Mouse (Mus musculus) embryonic facial prominence, embryonic 15.5 days (tissue): ENCODE measurements around the gene Ccs. TPM values are rescaled to one million over a fixed set of nuclear protein-coding genes. Genes with fewer than 3 reads are reported as not detected.
A peak's percentile ranks its signal among the peaks of the same experiment; 100 is the strongest.
"Not testable (repeated sequence)": the region's sequence is repeated elsewhere in the genome, so short reads cannot be mapped to it uniquely, and the experiment has no call there.

Source experiments
- ATAC-seq: fragments of 200-750 bp; cut with Nextera tagmentation; 2 replicates; pipeline ENCODE4 v1.8.0; 2017; ENCODE audit warnings: low read depth, moderate TSS enrichment; ENCODE audit not compliant: insufficient number of reproducible peaks, low FRiP score, low TSS enrichment
- H3K27ac ChIP-seq: fragments of 300-500 bp; sonication (generic); replicated peaks from 2 replicates; pipeline ENCODE4 v1.5.1; 2015; ENCODE audit warnings: mild to moderate bottlenecking, inconsistent platforms
- H3K27me3 ChIP-seq: fragments of 300-500 bp; sonication (generic); 2 replicates; pipeline ENCODE4 v1.6.1; 2015; ENCODE audit warnings: inconsistent platforms
- H3K36me3 ChIP-seq: fragments of 300-500 bp; sonication (generic); 2 replicates; pipeline ENCODE4 v1.6.1; 2015; ENCODE audit warnings: mild to moderate bottlenecking, inconsistent platforms
- H3K4me1 ChIP-seq: fragments of 300-500 bp; sonication (generic); 2 replicates; pipeline ENCODE4 v1.6.1; 2015; ENCODE audit warnings: inconsistent platforms
- H3K4me2 ChIP-seq: fragments of 300-500 bp; sonication (generic); replicated peaks from 2 replicates; pipeline ENCODE4 v1.6.1; 2015; ENCODE audit warnings: mild to moderate bottlenecking, inconsistent platforms
- H3K4me3 ChIP-seq: fragments of 300-500 bp; sonication (generic); replicated peaks from 2 replicates; pipeline ENCODE4 v1.5.1; 2015; ENCODE audit warnings: mild to moderate bottlenecking, inconsistent platforms
- H3K9ac ChIP-seq: fragments of 300-500 bp; sonication (generic); 2 replicates; pipeline ENCODE4 v1.6.1; 2015; ENCODE audit warnings: inconsistent platforms
- H3K9me3 ChIP-seq: fragments of 300-500 bp; sonication (generic); replicated peaks from 2 replicates; pipeline ENCODE4 v1.6.1; 2016; ENCODE audit warnings: inconsistent platforms
- WGBS: fragments of 180-500 bp; shearing (Covaris S2); methylation state at CpG from one replicate; pipeline ENCODE4 v1.1.7; 2015; 5-methylcytosine and 5-hydroxymethylcytosine counted together
- polyA plus RNA-seq: library from polyadenylated mRNA; unstranded; fragments of >200 nt; fragmentation: Nextera tagmentation; extraction: Ambion mirVana; gene quantifications from 2 replicates; pipeline ENCODE4 v1.2.1, GENCODE M21; 2015

Gene Ccs
- 69.4 and 73.8 TPM in 2 replicates for polyA plus RNA-seq

DNA sequence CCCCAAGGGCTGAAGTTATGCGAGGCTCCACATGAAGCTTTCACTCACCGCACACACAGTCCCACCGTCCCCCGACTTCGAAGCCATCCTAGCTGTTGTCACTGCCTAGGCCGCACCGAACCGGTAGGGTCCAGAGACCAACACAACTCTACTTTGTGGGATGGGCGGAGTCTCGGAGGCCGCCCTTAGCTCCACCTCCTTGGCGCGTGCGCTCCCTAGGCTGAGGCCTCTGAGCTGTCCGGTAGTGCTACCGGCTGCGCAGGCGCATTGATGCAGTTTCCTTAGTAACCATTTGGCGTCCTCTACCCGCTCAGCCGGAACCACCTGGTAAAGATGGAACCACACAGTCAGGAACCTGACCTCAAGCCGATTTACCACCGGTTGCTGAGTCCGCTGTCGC is at the start of gene Ccs, which contains the start of gene Ccdc87:
Gene Ccs (minus strand): TSS at position 184 of the 400 bp plus-strand sequence.
Gene Ccdc87 (plus strand): TSS at position 218 of the 400 bp plus-strand sequence.
- Histone ChIP-seq H3K4me3 (peak within 1 kb of the TSS; percentile 64), H3K4me1 (peaks cover 22% of the 10 kb centered on the region), H3K36me3 (0 out of 2 replicates have a peak, but pooled peaks cover 2% of the 10 kb centered on the region), H3K9ac (peak within 1 kb of the TSS; percentile 75), H3K9me3 (no peaks in the 10 kb centered on the region), H3K27me3 (peaks cover 28% of the 10 kb centered on the region), H3K27ac (0 out of 2 replicates have a peak within 1 kb of the TSS, but pooled peaks have one; percentile 25), H3K4me2 (peak within 1 kb of the TSS; percentile 98)
- WGBS, result under 1% methylated on average over 25 of the region's 25 CpGs
- ATAC-seq, result peak; percentile 97

DNA sequence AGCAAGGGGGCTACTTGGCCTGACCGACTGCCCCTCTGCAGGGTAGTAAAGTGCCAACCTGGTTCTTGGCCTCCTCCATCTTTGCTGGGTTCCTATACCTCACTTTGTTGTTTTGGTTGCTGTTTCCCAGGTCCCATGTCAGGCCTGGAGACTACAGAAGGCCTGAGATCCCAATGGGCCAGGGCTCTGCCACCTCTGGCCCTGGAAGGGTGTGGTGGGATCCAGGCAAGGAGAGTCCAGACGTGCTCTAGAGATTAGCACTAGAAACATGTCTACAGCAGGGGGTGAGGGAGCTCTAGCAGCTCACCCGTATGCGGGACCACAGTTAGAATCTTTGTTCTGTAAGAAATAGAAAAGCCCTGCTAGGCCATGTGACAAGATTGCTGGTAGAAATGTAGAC is 44.8 kb upstream of the Ccs start:
- H3K9me3 ChIP-seq, result no peaks in the 10 kb centered on the region
- peaks cover 11% of the 10 kb centered on the region for H3K36me3 ChIP-seq
- no peak for ATAC-seq
- 83% methylated on average over 4 of the region's 4 CpGs for WGBS
- H3K27ac ChIP-seq, result no peak overlapping the region
- H3K4me1 ChIP-seq, result peaks cover 6% of the 10 kb centered on the region; the same call in 1 of the 2 replicates
- H3K4me3 ChIP-seq, result no peak overlapping the region
- no peak overlapping the region for H3K9ac ChIP-seq
- no peak overlapping the region for H3K4me2 ChIP-seq
- no peaks in the 10 kb centered on the region for H3K27me3 ChIP-seq

DNA sequence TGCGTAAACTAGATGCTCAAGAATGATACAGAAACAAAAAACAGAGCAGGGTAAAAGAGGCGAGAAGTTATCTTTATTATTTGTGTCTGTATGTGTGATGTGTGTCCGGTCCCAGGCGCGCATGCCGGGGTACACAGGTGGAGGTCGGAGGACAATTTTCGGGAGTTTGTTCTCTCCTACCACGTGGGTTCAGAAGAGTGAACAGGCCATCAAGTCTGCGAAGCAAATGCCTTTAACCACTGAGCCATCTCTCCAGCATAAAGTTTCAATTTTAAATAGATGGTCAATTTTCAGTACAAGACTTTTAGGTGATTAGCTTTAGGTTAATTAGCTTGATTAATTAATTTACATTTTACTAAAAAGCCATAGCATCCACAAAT is 40.2 kb upstream of the Ccs start:
- H3K4me2 ChIP-seq, result peak overlapping the region; percentile 94
- peak overlapping the region; percentile 91 for H3K9ac ChIP-seq
- peaks cover 11% of the 10 kb centered on the region for H3K36me3 ChIP-seq
- H3K4me1 ChIP-seq, result peaks cover 23% of the 10 kb centered on the region
- no peaks in the 10 kb centered on the region for H3K27me3 ChIP-seq
- no peak overlapping the region for H3K27ac ChIP-seq
- H3K9me3 ChIP-seq, result no peaks in the 10 kb centered on the region
- 44% methylated on average over 10 of the region's 10 CpGs for WGBS
- ATAC-seq, result no peak
- H3K4me3 ChIP-seq, result peak overlapping the region; percentile 82

DNA sequence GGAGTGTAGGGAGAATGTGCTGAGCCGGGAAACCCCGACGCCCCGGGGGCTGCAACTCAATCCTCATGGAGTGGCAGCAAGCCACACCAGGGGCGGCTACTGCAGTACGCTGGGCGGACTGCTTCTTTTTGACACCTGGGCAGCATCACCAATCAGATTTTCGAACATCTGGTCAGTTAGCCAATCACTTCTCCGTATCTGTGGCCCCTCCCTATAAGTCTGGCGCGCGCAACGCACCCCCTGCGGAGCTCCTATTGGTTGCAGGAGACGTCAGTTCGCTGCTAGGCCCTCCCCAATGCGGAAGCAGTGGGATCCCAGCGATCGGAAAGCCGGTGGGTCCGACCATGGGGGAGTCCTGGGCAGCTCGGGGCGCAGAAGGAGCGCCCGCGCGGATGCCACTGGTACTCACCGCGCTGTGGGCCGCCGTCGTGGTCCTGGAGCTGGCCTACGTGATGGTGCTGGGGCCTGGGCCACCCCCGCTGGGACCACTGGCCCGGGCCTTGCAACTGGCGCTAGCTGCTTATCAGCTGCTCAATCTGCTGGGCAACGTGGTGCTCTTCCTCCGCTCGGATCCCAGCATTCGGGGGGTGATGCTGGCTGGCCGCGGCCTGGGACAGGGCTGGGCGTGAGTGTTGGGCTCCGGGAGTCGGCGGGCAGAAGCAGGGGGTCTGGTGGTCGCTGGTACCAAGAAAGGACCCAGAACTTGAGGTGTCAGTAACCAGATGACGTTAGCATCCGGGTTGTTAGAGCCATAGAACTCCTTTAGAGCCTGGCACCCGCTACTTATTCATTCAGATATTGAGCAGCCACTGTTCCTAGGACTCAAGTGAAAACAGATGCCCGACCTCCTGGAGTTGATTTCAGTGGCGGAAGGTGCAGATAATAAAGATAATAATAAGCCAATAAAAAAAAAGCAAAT is 39.5 kb upstream of the Ccs start, which contains the start of gene Zdhhc24:
Gene Zdhhc24 (plus strand): TSS at position 264 of the 919 bp plus-strand sequence.
- ATAC-seq, result peak; percentile 93
- peaks cover 23% of the 10 kb centered on the region for H3K4me1 ChIP-seq
- H3K4me3 ChIP-seq, result peak within 1 kb of the TSS; percentile 82
- WGBS, result under 1% methylated on average over 52 of the region's 52 CpGs
- H3K9ac ChIP-seq, result peak within 1 kb of the TSS; percentile 91
- H3K9me3 ChIP-seq, result no peaks in the 10 kb centered on the region
- H3K27ac ChIP-seq, result peak within 1 kb of the TSS; percentile 78
- H3K4me2 ChIP-seq, result peak within 1 kb of the TSS; percentile 94
- H3K36me3 ChIP-seq, result peaks cover 8% of the 10 kb centered on the region; the same call in 1 of the 2 replicates
- H3K27me3 ChIP-seq, result no peaks in the 10 kb centered on the region

DNA sequence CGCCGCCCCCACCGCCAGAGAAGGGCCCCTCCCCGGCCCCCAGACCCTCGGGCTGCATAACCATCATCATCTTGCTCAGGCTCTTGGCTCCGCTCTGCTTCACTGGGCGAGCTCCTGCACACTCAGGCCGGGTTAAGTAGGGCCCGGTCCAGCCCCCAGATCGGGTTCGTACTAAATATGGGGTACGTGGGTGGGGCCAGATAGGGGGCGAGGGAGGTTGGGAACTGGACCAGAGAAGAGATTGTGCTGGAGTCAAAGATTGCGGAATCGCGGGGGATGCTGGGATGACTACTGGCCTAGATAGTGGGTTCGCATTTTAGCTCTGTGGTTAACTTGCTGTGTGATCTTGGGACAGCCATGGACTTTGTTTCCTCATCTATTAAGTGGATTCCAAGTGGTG is 38.7 kb upstream of the Ccs start, which contains the start of gene Actn3:
Gene Actn3 (minus strand): TSS at position 125 of the 400 bp plus-strand sequence.
- H3K4me2 ChIP-seq, result peak within 1 kb of the TSS; percentile 94
- peaks cover 23% of the 10 kb centered on the region for H3K4me1 ChIP-seq
- peak within 1 kb of the TSS; percentile 78 for H3K27ac ChIP-seq
- peak within 1 kb of the TSS; percentile 82 for H3K4me3 ChIP-seq
- H3K9ac ChIP-seq, result peak within 1 kb of the TSS; percentile 91
- WGBS, result 2% methylated on average over 17 of the region's 17 CpGs
- no peaks in the 10 kb centered on the region for H3K27me3 ChIP-seq
- peak; percentile 25; the same call in 1 of the 2 replicates for ATAC-seq
- peaks cover 2% of the 10 kb centered on the region; the same call in 1 of the 2 replicates for H3K36me3 ChIP-seq
- H3K9me3 ChIP-seq, result no peaks in the 10 kb centered on the region

DNA sequence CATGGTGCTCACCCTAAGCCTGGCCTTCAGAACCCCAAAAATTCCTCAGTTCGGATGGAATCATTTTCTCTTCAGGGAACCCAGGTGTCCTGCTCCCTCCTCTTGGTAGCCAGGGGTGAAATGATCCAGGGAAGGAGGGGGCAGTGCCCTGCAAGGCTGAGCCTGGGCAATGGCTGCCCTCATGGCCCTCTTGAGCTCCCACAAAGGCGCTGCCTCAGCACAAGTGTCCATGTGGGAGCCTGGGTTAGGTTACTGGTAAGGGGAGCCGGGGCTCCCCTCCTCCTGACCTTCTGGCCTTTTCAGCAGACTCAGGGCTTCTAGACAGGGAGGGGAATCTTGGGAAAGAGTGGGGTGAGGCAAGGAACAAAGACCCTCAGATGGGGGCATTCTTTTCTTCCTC is 37.6 kb upstream of the Ccs start:
- 48% methylated on average over 3 of the region's 3 CpGs for WGBS
- H3K4me1 ChIP-seq, result peaks cover 23% of the 10 kb centered on the region
- H3K27me3 ChIP-seq, result no peaks in the 10 kb centered on the region
- no peak overlapping the region for H3K9ac ChIP-seq
- 0 out of 2 replicates have a peak overlapping the region, but pooled peaks have one; percentile 48 for H3K27ac ChIP-seq
- H3K4me3 ChIP-seq, result peak overlapping the region; percentile 82; the same call in 1 of the 2 replicates
- no peaks in the 10 kb centered on the region for H3K9me3 ChIP-seq
- H3K36me3 ChIP-seq, result no peaks in the 10 kb centered on the region
- H3K4me2 ChIP-seq, result peak overlapping the region; percentile 94; the same call in 1 of the 2 replicates
- no peak for ATAC-seq

DNA sequence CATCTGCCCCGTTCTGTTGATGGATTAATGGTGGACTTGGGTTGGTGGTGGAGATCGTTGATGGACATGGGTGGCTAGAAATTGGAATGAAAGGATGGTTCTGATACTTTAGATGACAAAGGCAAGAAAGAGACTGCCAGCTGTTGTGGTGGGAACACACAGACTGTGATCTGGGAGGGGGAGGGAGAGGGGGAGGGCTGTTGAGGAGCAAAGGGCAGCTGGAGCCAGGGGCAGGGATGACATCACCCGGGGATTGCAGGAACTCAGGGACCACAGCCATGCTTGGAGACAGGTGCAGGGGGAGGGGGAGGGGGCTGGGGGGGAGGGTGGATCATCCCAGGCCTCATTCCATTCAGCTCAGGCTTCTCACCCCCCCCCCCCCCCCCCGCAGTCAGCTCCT is 37.1 kb upstream of the Ccs start:
- no peak overlapping the region for H3K27ac ChIP-seq
- H3K4me1 ChIP-seq, result peaks cover 23% of the 10 kb centered on the region
- no peaks in the 10 kb centered on the region for H3K36me3 ChIP-seq
- WGBS, result 73% methylated on average over 3 of the region's 4 CpGs
- no peak overlapping the region for H3K4me3 ChIP-seq
- no peaks in the 10 kb centered on the region for H3K27me3 ChIP-seq
- H3K9ac ChIP-seq, result no peak overlapping the region
- no peak for ATAC-seq
- no peaks in the 10 kb centered on the region for H3K9me3 ChIP-seq
- H3K4me2 ChIP-seq, result no peak overlapping the region

DNA sequence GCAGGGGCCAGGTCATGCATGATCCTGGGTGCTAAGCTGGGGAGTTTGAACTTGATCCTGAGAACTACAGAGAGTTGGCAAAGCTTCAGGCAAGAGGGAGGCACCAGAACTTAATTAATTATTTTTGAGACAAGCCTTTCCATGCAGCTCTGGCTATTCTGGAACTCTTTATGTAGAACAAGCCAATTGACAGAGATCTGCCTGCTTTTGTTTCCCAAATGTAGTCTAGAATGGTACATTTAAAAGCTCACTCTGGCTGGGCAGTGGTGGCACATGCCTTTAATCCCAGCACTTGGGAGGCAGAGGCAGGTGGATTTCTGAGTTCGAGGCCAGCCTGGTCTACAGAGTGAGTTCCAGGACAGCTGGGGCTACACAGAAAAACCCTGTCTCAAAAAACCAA is 35.5 kb upstream of the Ccs start:
- 72% methylated on average over 1 of the region's 1 CpGs for WGBS

DNA sequence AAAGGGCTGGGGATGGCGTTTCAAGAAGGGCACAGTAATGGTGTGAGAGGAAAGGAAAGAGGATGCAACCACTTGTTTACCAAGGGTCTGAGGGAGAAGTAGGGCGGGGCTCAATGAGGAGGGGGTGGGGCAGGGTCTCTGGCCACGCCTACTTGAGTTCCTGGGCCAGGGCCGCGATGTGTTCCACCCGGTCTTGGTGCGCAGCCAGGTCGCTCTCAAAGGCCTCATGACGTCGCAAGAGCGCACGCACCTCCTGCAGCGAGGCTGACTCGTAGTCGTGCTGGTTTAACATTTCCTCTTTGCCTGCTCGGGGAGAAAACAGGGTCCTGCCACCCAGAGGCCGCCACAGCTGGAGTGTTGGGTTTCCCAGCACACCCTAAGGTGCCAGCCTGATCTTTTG is 26.0 kb upstream of the Ccs start:
- no peak overlapping the region for H3K27ac ChIP-seq
- 3% methylated on average over 17 of the region's 17 CpGs for WGBS
- H3K36me3 ChIP-seq, result peaks cover 10% of the 10 kb centered on the region; the same call in 1 of the 2 replicates
- ATAC-seq, result no peak
- H3K27me3 ChIP-seq, result no peaks in the 10 kb centered on the region
- H3K9me3 ChIP-seq, result no peaks in the 10 kb centered on the region
- H3K4me1 ChIP-seq, result peaks cover 3% of the 10 kb centered on the region; the same call in 1 of the 2 replicates
- H3K4me3 ChIP-seq, result no peak overlapping the region
- H3K4me2 ChIP-seq, result peak overlapping the region; percentile 38
- H3K9ac ChIP-seq, result 0 out of 2 replicates have a peak overlapping the region, but pooled peaks have one; percentile 23

More for the DNA sequence above, 35.5 kb upstream of the Ccs start:
- not testable (repeated sequence) for H3K27ac ChIP-seq, ATAC-seq, H3K9me3 ChIP-seq, H3K36me3 ChIP-seq, H3K4me3 ChIP-seq, H3K27me3 ChIP-seq, H3K9ac ChIP-seq, H3K4me2 ChIP-seq
- H3K4me1 ChIP-seq, result peaks cover 20% of the 10 kb centered on the region

DNA sequence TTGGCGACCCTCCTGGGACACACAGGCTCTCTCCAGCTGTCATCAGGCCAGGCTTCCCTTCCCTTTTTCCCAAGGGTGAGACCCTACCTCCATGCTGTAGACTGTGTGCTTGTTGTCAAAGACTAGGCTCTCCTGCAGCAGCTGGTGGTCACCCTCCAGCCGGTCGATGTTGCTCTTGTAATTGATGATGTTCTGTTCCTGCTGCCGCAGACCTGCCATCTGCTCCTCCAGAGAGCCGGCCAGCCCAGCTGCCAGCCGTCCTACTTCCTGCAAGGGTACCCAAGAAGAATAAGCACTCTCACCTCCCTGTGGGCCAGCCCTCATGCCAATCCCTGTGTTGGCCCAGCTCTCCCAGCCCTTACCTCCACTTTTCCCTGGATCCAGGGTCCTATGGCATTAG is 23.9 kb upstream of the Ccs start:
- H3K27me3 ChIP-seq, result no peaks in the 10 kb centered on the region
- peaks cover 17% of the 10 kb centered on the region; the same call in 1 of the 2 replicates for H3K36me3 ChIP-seq
- no peak overlapping the region for H3K9ac ChIP-seq
- no peaks in the 10 kb centered on the region for H3K9me3 ChIP-seq
- H3K4me1 ChIP-seq, result peaks cover 3% of the 10 kb centered on the region; the same call in 1 of the 2 replicates
- 75% methylated on average over 6 of the region's 6 CpGs for WGBS
- 0 out of 2 replicates have a peak, but pooled peaks have one; percentile 30 for ATAC-seq
- no peak overlapping the region for H3K4me2 ChIP-seq
- no peak overlapping the region for H3K27ac ChIP-seq
- H3K4me3 ChIP-seq, result no peak overlapping the region

DNA sequence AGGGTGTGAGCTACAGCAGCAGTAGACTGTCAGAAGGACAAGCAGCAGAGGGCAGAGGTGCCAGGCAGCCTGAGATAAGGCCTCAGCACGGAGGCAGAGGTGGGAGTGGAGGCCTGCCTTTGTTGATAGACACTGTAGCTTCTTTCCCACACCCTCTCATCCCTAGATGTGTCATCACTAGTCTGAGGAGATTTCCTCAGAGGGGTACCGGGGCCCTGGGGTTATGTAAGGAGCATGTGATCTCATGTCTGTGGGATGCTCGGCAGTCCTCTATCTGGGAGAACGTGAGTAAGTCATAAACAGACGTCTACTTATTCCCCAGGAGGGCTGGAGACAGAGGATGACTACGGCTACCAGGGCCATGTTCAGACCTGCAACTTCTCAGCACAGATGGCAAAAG is 19.9 kb upstream of the Ccs start:
- no peak for ATAC-seq
- 62% methylated on average over 6 of the region's 6 CpGs for WGBS
- Histone ChIP-seq H3K4me3 (no peak overlapping the region), H3K4me1 (peaks cover 7% of the 10 kb centered on the region; the same call in 1 of the 2 replicates), H3K27ac (no peak overlapping the region), H3K9me3 (no peaks in the 10 kb centered on the region), H3K9ac (no peak overlapping the region), H3K36me3 (peaks cover 17% of the 10 kb centered on the region; the same call in 1 of the 2 replicates), H3K4me2 (no peak overlapping the region), H3K27me3 (no peaks in the 10 kb centered on the region)
